42 mouse cellular contexts compared by ENCODE assay signal in genomic region chr13:98241531-98242282, GRCm38 (mm10). TPM values are rescaled to one million over a fixed set of nuclear protein-coding genes. Genes with fewer than 3 reads are reported as not detected.
DNase-seq lines count a peak whose midpoint lies in the region; TF ChIP-seq lines count a peak whose summit lies in the region.
"Had no signal": no experiment of that assay in that cellular context is flagged by ENCODE, and none has a peak within 500 bp of the region (broad histone marks: within the 10 kb centered on the region; RNA-seq: fewer than 3 reads in every experiment).

No protein-coding gene starts in this region.

- TF ChIP-seq POLR2A in myocyte (IDR thresholded peaks at IDR 0.05; ENCODE audit: insufficient read length, low read depth), result no peak

- H3ac ChIP-seq in myocyte (ENCODE audit: control insufficient read depth, insufficient read length), result no peak overlapping the region

- H3K36me3 ChIP-seq in myocyte (ENCODE audit: control insufficient read depth, insufficient read depth), result no peaks in the 10 kb centered on the region
- H3K36me3 ChIP-seq: embryonic facial prominence, embryonic 12.5 days; heart, embryonic 10.5 days; heart, embryonic 15.5 days; kidney, embryonic 15.5 days; liver, embryonic 13.5 days; midbrain, embryonic 10.5 days; midbrain, embryonic 15.5 days had no signal

- no peaks in the 10 kb centered on the region for H3K79me2 ChIP-seq in myocyte (ENCODE audit: control insufficient read depth, insufficient read depth)

- H3K4me2 ChIP-seq in myocyte (ENCODE audit: low read depth), result peak overlapping the region; percentile 60
- H3K4me2 ChIP-seq: embryonic facial prominence, embryonic 12.5 days; heart, embryonic 15.5 days; kidney, embryonic 15.5 days; liver, embryonic 13.5 days; midbrain, embryonic 15.5 days had no signal

- peak; percentile 76 for DNase-seq in adrenal gland, adult 2 months
- no peak for DNase-seq in adrenal gland, postnatal 4 days (ENCODE audit: low spot score in 2 of 2)
- DNase-seq in MN1 (ENCODE audit: low spot score), result peak; percentile 40
- peak; percentile 58 to 65 for DNase-seq in adrenal gland, postnatal 36 days
- DNase-seq in gastrocnemius, postnatal 36 days, result no peak
- no peak for DNase-seq in frontal cortex, postnatal 25 days (ENCODE audit: low spot score in 2 of 2)
- DNase-seq: cerebellum, adult 11-12 months; embryo, embryonic 11 days; gastrocnemius, adult 2 months; kidney, adult 18-20 months; kidney, postnatal 25 days; left cerebral cortex, postnatal 4 days; liver, embryonic 13.5 days; lung, adult 18-20 months; right cerebral cortex, adult 18-20 months; spleen, adult 18-20 months; thymus, postnatal 25 days had no signal

- no peak overlapping the region for H3K4me3 ChIP-seq in myocyte
- H3K4me3 ChIP-seq: embryonic facial prominence, embryonic 12.5 days; gastrocnemius, adult 2 months; heart, embryonic 10.5 days; heart, embryonic 15.5 days; kidney, embryonic 15.5 days; liver, embryonic 13.5 days; midbrain, embryonic 10.5 days; midbrain, embryonic 15.5 days had no signal

- peaks cover 12% of the 10 kb centered on the region for H3K27me3 ChIP-seq in myocyte (ENCODE audit: control insufficient read depth, insufficient read depth, insufficient read length)
- H3K27me3 ChIP-seq: embryonic facial prominence, embryonic 12.5 days; kidney, embryonic 15.5 days; liver, embryonic 13.5 days; midbrain, embryonic 15.5 days had no signal

- intact Hi-C loops in gastrocnemius, postnatal 36 days (cut with DNase I), result loop anchor here (2.0 kb wide), 1 partner anchor 211 kb away; no protein-coding TSS in a partner anchor

TF ChIP-seq in myocyte, 11 proteins besides CTCF, POLR2A, EP300 and RAD21:
- TF ChIP-seq E2F4 (IDR thresholded peaks at IDR 0.05; ENCODE audit: insufficient read depth) (no peak), MYOD1 (IDR thresholded peaks at IDR 0.05; ENCODE audit: control insufficient read depth in 1 of 3, insufficient read length in 2 of 3, low read depth in 2 of 3) (no peak), TCF12 (IDR thresholded peaks at IDR 0.05; ENCODE audit: insufficient read depth, poor library complexity, severe bottlenecking) (no peak), USF1 (IDR thresholded peaks at IDR 0.05; ENCODE audit: low read depth) (no peak), MAX (IDR thresholded peaks at IDR 0.05; ENCODE audit: low read depth) (no peak), REST (IDR thresholded peaks at IDR 0.05; ENCODE audit: insufficient read depth, insufficient read length) (no peak), POLR2AphosphoS2 (IDR thresholded peaks at IDR 0.05; ENCODE audit: insufficient read length, low read depth) (no peak), MYOG (IDR thresholded peaks at IDR 0.05; ENCODE audit: control insufficient read depth in 1 of 3, insufficient read depth in 1 of 3, insufficient read length in 2 of 3, low read depth in 2 of 3) (no peak)
TF ChIP-seq in myocyte: peak in this region for 0.

RNA-seq across cellular contexts. Expression of gene Utp15, which starts 21.1 kb away (rescaled TPM):
- 10 to 100 TPM; 16.1 to 18.7 TPM for total RNA-seq in adrenal gland, adult 2 months (2021)
- polyA plus RNA-seq in adrenal gland, adult 2 months (2012; rRNA removed), result 2.1 and 2.5 TPM in 2 replicates
- 10 to 100 TPM; 26.0 to 29.6 TPM for total RNA-seq in adrenal gland, postnatal 4 days (2021)
- total RNA-seq in adrenal gland, postnatal 36 days (2021), result 10 to 100 TPM; 18.0 to 20.1 TPM
- 7.3 TPM for polyA plus RNA-seq in myocyte (2012; fragmentation: generic; extraction: Trizol)
- total RNA-seq in gastrocnemius, postnatal 36 days (2021), result 1 to 10 TPM; 2.6 to 4.0 TPM

RNA-seq across cellular contexts. Expression of gene Ankra2, which starts 21.2 kb away (rescaled TPM):
- 10 to 100 TPM; 22.0 to 24.7 TPM for total RNA-seq in adrenal gland, adult 2 months (2021)
- 12.2 and 15.4 TPM in 2 replicates for polyA plus RNA-seq in adrenal gland, adult 2 months (2012; rRNA removed)
- 10 to 100 TPM; 35.3 to 36.2 TPM for total RNA-seq in adrenal gland, postnatal 4 days (2021)
- 10 to 100 TPM; 21.5 to 25.0 TPM for total RNA-seq in adrenal gland, postnatal 36 days (2021)
- polyA plus RNA-seq in myocyte (2012; fragmentation: generic; extraction: Trizol), result 9.0 TPM
- 10 to 100 TPM; 11.5 to 14.2 TPM for total RNA-seq in gastrocnemius, postnatal 36 days (2021)

RNA-seq across cellular contexts. Expression of gene Arhgef28, which starts 35.5 kb away (rescaled TPM):
- 10 to 100 TPM; 14.2 to 23.9 TPM for total RNA-seq in adrenal gland, adult 2 months (2021)
- 4.0 and 5.3 TPM in 2 replicates for polyA plus RNA-seq in adrenal gland, adult 2 months (2012; rRNA removed)
- 10 to 100 TPM; 31.2 to 47.6 TPM for total RNA-seq in adrenal gland, postnatal 4 days (2021)
- total RNA-seq in adrenal gland, postnatal 36 days (2021), result 10 to 100 TPM; 13.7 to 19.4 TPM
- 0.76 TPM for polyA plus RNA-seq in myocyte (2012; fragmentation: generic; extraction: Trizol)
- 1 to 10 TPM; 2.8 to 3.7 TPM for total RNA-seq in gastrocnemius, postnatal 36 days (2021)
- total RNA-seq: neutrophil, adult 5-6 weeks had no signal
- polyA plus RNA-seq: G1E, macrophage had no signal

RNA-seq across cellular contexts. Expression of gene Gm21976, which starts 38.0 kb away (rescaled TPM):
- not detected for total RNA-seq in adrenal gland, adult 2 months (2021)
- polyA plus RNA-seq in adrenal gland, adult 2 months (2012; rRNA removed), result not detected in 2 replicates
- total RNA-seq in adrenal gland, postnatal 4 days (2021), result not detected
- not detected for total RNA-seq in adrenal gland, postnatal 36 days (2021)
- not detected for polyA plus RNA-seq in myocyte (2012; fragmentation: generic; extraction: Trizol)
- not detected for total RNA-seq in gastrocnemius, postnatal 36 days (2021)
- total RNA-seq: G1E; gastrocnemius, adult 2 months; gastrocnemius, postnatal 4 days; heart, postnatal 25 days; layer of hippocampus, adult 18-20 months; layer of hippocampus, postnatal 25 days; left cerebral cortex, adult 8-10 months; left cerebral cortex, postnatal 4 days; neutrophil, adult 5-6 weeks had no signal
- polyA plus RNA-seq: activated CD4-positive, CD25-positive, alpha-beta regulatory T cell, adult 4 months; embryonic facial prominence, embryonic 12.5 days; forebrain, embryonic 14.5 days; frontal cortex, adult 2 months; G1E; heart, embryonic 10.5 days; heart, embryonic 15.5 days; hindbrain, embryonic 11.5 days; hindbrain, embryonic 16.5 days; intestine, embryonic 14.5 days; kidney, embryonic 15.5 days; limb, embryonic 14.5 days; liver, embryonic 13.5 days; lung, postnatal 0 days; macrophage; midbrain, embryonic 10.5 days; midbrain, embryonic 15.5 days; neural tube, embryonic 11.5 days; stomach, embryonic 16.5 days had no signal

Comparison
In these comparisons a context has a peak if more than half of its experiments do, and no peak if none do; other contexts are left out.
1. DNase-seq: peak in adrenal gland, adult 2 months (single experiment), MN1 (single experiment) and adrenal gland, postnatal 36 days (2 of 2); none in adrenal gland, postnatal 4 days (0 of 2), gastrocnemius, postnatal 36 days (0 of 2) and frontal cortex, postnatal 25 days (0 of 2).